Mouse (Mus musculus): Measurements from ENCODE around the gene Atad3a. TPM values are rescaled to one million over a fixed set of nuclear protein-coding genes. Genes with fewer than 3 reads are reported as not detected.
A peak's percentile ranks its signal among the peaks of the same experiment; 100 is the strongest.
"Not testable (repeated sequence)": the region's sequence is repeated elsewhere in the genome, so short reads cannot be mapped to it uniquely, and the experiment has no call there.

The Atad3a gene
- polyA plus RNA-seq, 1 experiment from 2014 or later: 93.9 TPM

DNA sequence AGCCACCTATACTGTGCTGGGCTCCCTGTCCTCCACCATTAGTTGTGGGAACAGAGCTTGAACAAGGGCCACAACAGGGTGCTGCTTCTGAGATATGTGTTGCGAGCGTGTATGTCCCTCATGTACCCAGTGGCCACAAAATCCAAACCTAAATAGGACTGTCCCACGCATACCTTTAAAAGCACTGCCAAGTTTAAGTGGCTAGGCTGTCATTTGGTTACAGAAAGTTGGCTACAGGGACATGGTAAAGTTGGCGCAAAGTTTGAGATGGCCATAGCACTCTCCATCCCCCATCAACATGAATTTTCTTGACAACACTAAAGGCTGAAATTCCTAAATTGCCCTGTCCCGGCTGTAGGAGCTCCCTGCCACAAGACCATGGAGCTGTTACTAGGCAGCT lies 15.8 kb downstream of the Atad3a start:
- H3K9me3 ChIP-seq (ENCODE audit: control insufficient read depth, low read length): no peaks in the 10 kb centered on the region
- H3K27me3 ChIP-seq (replicated peaks; ENCODE audit: control insufficient read depth, insufficient read depth, low read length): no peaks in the 10 kb centered on the region
- H3K27ac ChIP-seq (ENCODE audit: low read depth, low read length): no peak overlapping the region
- no peak for ATAC-seq
- H3K4me2 ChIP-seq (ENCODE audit: low read length): no peak overlapping the region
- H3K9ac ChIP-seq (ENCODE audit: low read depth, low read length): no peak overlapping the region
- 96% methylated on average over 5 of the region's 5 CpGs for WGBS
- H3K4me1 ChIP-seq (ENCODE audit: control insufficient read depth, insufficient read depth, low read depth, low read length): no peaks in the 10 kb centered on the region
- H3K4me3 ChIP-seq (ENCODE audit: low read length): no peak overlapping the region
- peaks cover 40% of the 10 kb centered on the region for H3K36me3 ChIP-seq (ENCODE audit: control insufficient read depth, insufficient read depth, low read length)

DNA sequence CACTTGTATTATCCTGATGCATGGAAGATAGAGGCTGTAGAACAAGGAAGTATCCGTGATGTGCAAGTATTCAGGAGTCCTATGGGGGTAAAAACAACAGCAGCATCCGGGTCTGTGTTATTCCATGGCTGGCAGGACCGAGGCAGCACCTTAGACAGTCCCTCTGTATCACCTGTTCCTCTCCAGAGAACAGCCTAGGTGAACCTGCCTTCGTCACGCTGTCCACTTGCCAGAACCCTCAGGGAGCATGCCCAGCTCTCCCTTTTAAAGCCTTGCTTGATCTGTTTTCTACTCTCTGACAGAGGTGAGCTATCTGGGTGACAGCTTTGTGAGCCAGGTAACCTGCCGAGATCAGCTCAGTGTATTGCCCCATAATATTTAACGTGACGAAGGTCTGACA lies 16.4 kb downstream of the Atad3a start:
- Histone ChIP-seq H3K4me3 (ENCODE audit: low read length) (no peak overlapping the region), H3K27ac (ENCODE audit: low read depth, low read length) (no peak overlapping the region), H3K36me3 (ENCODE audit: control insufficient read depth, insufficient read depth, low read length) (peaks cover 40% of the 10 kb centered on the region), H3K4me2 (ENCODE audit: low read length) (no peak overlapping the region), H3K9ac (ENCODE audit: low read depth, low read length) (no peak overlapping the region), H3K9me3 (ENCODE audit: control insufficient read depth, low read length) (no peaks in the 10 kb centered on the region), H3K4me1 (ENCODE audit: control insufficient read depth, insufficient read depth, low read depth, low read length) (no peaks in the 10 kb centered on the region), H3K27me3 (replicated peaks; ENCODE audit: control insufficient read depth, insufficient read depth, low read length) (no peaks in the 10 kb centered on the region)
- 95% methylated on average over 8 of the region's 8 CpGs for WGBS
- no peak for ATAC-seq

DNA sequence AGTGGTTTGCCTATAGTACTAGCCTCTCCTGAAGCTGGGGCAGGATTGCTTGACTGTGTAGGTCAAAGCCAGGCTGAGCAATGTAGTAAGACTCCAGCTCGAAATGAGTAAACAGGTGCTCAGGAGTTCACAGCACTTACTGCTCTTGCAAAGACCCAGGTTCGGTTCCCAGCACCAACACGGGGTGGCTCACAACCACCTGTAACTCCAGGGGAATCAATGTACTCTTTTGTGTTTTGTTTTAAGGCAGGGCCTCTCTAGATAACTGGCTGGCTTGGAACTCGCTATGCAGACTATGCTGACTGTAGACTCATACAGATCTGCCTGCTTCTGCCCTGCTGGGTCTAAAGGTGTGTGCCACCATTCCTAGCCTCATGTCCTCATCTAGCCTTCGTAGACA lies 18.2 kb downstream of the Atad3a start:
- H3K36me3 ChIP-seq (ENCODE audit: control insufficient read depth, insufficient read depth, low read length): peaks cover 29% of the 10 kb centered on the region
- 97% methylated on average over 5 of the region's 5 CpGs for WGBS

GRCm38 (mm10) chr4:155740681-155741080 lies 20.2 kb downstream of the Atad3a start:
- H3K36me3 ChIP-seq (ENCODE audit: control insufficient read depth, insufficient read depth, low read length): peaks cover 25% of the 10 kb centered on the region
- H3K4me3 ChIP-seq (ENCODE audit: low read length); ATAC-seq; H3K9me3 ChIP-seq (ENCODE audit: control insufficient read depth, low read length); H3K27ac ChIP-seq (ENCODE audit: low read depth, low read length); H3K9ac ChIP-seq (ENCODE audit: low read depth, low read length); H3K27me3 ChIP-seq (replicated peaks; ENCODE audit: control insufficient read depth, insufficient read depth, low read length); H3K4me2 ChIP-seq (ENCODE audit: low read length); H3K4me1 ChIP-seq (ENCODE audit: control insufficient read depth, insufficient read depth, low read depth, low read length): not testable (repeated sequence)
- WGBS: 88% methylated on average over 10 of the region's 10 CpGs

More for the DNA sequence above, 18.2 kb downstream of the Atad3a start:
- Histone ChIP-seq H3K9me3 (ENCODE audit: control insufficient read depth, low read length) (no peaks in the 10 kb centered on the region), H3K27ac (ENCODE audit: low read depth, low read length) (no peak overlapping the region), H3K4me2 (ENCODE audit: low read length) (no peak overlapping the region), H3K4me1 (ENCODE audit: control insufficient read depth, insufficient read depth, low read depth, low read length) (no peaks in the 10 kb centered on the region), H3K27me3 (replicated peaks; ENCODE audit: control insufficient read depth, insufficient read depth, low read length) (no peaks in the 10 kb centered on the region), H3K4me3 (ENCODE audit: low read length) (no peak overlapping the region), H3K9ac (ENCODE audit: low read depth, low read length) (no peak overlapping the region)
- ATAC-seq: no peak

GRCm38 (mm10) chr4:155739741-155740636 lies 20.9 kb downstream of the Atad3a start:
- 75% methylated on average over 35 of the region's 37 CpGs for WGBS
- Histone ChIP-seq H3K36me3 (ENCODE audit: control insufficient read depth, insufficient read depth, low read length) (peaks cover 23% of the 10 kb centered on the region), H3K9me3 (ENCODE audit: control insufficient read depth, low read length) (no peaks in the 10 kb centered on the region), H3K27ac (ENCODE audit: low read depth, low read length) (peak overlapping the region; percentile 1; the same call in 1 of the 2 replicates), H3K4me1 (ENCODE audit: control insufficient read depth, insufficient read depth, low read depth, low read length) (peaks cover 11% of the 10 kb centered on the region), H3K9ac (ENCODE audit: low read depth, low read length) (peak overlapping the region; percentile 4; the same call in 1 of the 2 replicates), H3K27me3 (replicated peaks; ENCODE audit: control insufficient read depth, insufficient read depth, low read length) (no peaks in the 10 kb centered on the region), H3K4me3 (ENCODE audit: low read length) (no peak overlapping the region), H3K4me2 (ENCODE audit: low read length) (no peak overlapping the region)
- ATAC-seq: peak; percentile 17; the same call in 1 of the 2 replicates

GRCm38 (mm10) chr4:155739152-155739551 lies 21.7 kb downstream of the Atad3a start:
- H3K9me3 ChIP-seq (ENCODE audit: control insufficient read depth, low read length): no peaks in the 10 kb centered on the region
- H3K36me3 ChIP-seq (ENCODE audit: control insufficient read depth, insufficient read depth, low read length): peaks cover 19% of the 10 kb centered on the region
- no peaks in the 10 kb centered on the region for H3K27me3 ChIP-seq (replicated peaks; ENCODE audit: control insufficient read depth, insufficient read depth, low read length)
- ATAC-seq: no peak
- peaks cover 12% of the 10 kb centered on the region for H3K4me1 ChIP-seq (ENCODE audit: control insufficient read depth, insufficient read depth, low read depth, low read length)
- H3K27ac ChIP-seq (ENCODE audit: low read depth, low read length): no peak overlapping the region
- H3K4me3 ChIP-seq (ENCODE audit: low read length): no peak overlapping the region
- H3K9ac ChIP-seq (ENCODE audit: low read depth, low read length): no peak overlapping the region
- WGBS: 92% methylated on average over 6 of the region's 6 CpGs
- H3K4me2 ChIP-seq (ENCODE audit: low read length): no peak overlapping the region

GRCm38 (mm10) chr4:155738262-155738661 lies 22.6 kb downstream of the Atad3a start:
- H3K27ac ChIP-seq (ENCODE audit: low read depth, low read length): no peak overlapping the region
- H3K4me3 ChIP-seq (ENCODE audit: low read length): no peak overlapping the region
- no peak for ATAC-seq
- 59% methylated on average over 8 of the region's 8 CpGs for WGBS
- H3K27me3 ChIP-seq (replicated peaks; ENCODE audit: control insufficient read depth, insufficient read depth, low read length): no peaks in the 10 kb centered on the region
- H3K36me3 ChIP-seq (ENCODE audit: control insufficient read depth, insufficient read depth, low read length): peaks cover 19% of the 10 kb centered on the region
- peaks cover 18% of the 10 kb centered on the region for H3K4me1 ChIP-seq (ENCODE audit: control insufficient read depth, insufficient read depth, low read depth, low read length)
- no peak overlapping the region for H3K9ac ChIP-seq (ENCODE audit: low read depth, low read length)
- no peak overlapping the region for H3K4me2 ChIP-seq (ENCODE audit: low read length)
- no peaks in the 10 kb centered on the region for H3K9me3 ChIP-seq (ENCODE audit: control insufficient read depth, low read length)

GRCm38 (mm10) chr4:155736421-155736820 lies 24.5 kb downstream of the Atad3a start:
- Histone ChIP-seq H3K4me1 (ENCODE audit: control insufficient read depth, insufficient read depth, low read depth, low read length) (peaks cover 18% of the 10 kb centered on the region), H3K4me3 (ENCODE audit: low read length) (no peak overlapping the region), H3K36me3 (ENCODE audit: control insufficient read depth, insufficient read depth, low read length) (peaks cover 17% of the 10 kb centered on the region), H3K27me3 (replicated peaks; ENCODE audit: control insufficient read depth, insufficient read depth, low read length) (no peaks in the 10 kb centered on the region), H3K27ac (ENCODE audit: low read depth, low read length) (no peak overlapping the region), H3K4me2 (ENCODE audit: low read length) (peak overlapping the region; percentile 72), H3K9ac (ENCODE audit: low read depth, low read length) (no peak overlapping the region), H3K9me3 (ENCODE audit: control insufficient read depth, low read length) (no peaks in the 10 kb centered on the region)
- ATAC-seq: no peak
- 91% methylated on average over 5 of the region's 5 CpGs for WGBS

DNA sequence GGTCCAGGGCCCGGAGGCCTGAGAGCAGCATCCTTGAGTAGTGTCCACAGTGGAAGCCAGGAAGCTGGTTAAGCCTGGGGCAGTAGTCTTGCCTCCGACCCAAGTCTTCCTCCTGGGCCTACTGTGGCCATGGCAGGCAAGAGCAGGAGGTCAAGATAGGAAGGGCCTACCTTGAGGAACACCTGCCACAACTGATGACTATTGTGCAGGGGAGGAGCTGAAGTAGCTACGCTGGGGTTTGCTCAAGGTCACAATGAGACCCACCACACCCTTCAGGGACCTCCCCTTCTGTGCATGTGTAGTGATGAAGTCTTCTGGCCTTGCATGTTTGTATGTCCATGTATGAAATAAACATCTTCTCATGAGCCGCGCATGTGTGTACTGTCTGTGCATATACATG lies 25.1 kb downstream of the Atad3a start:
- ATAC-seq: no peak
- Histone ChIP-seq H3K4me3 (ENCODE audit: low read length) (peak overlapping the region; percentile 86), H3K9me3 (ENCODE audit: control insufficient read depth, low read length) (no peaks in the 10 kb centered on the region), H3K9ac (ENCODE audit: low read depth, low read length) (peak overlapping the region; percentile 96), H3K4me2 (ENCODE audit: low read length) (peak overlapping the region; percentile 72), H3K36me3 (ENCODE audit: control insufficient read depth, insufficient read depth, low read length) (peaks cover 12% of the 10 kb centered on the region), H3K27ac (ENCODE audit: low read depth, low read length) (peak overlapping the region; percentile 97), H3K4me1 (ENCODE audit: control insufficient read depth, insufficient read depth, low read depth, low read length) (peaks cover 18% of the 10 kb centered on the region), H3K27me3 (replicated peaks; ENCODE audit: control insufficient read depth, insufficient read depth, low read length) (no peaks in the 10 kb centered on the region)
- WGBS: 64% methylated on average over 5 of the region's 5 CpGs
